Mouse (Mus musculus): ENCODE measurements around the gene Ccl26.

The Ccl26 gene

GRCm38 (mm10) chr5:135524660-135525560 lies 38.5 kb downstream of the Ccl26 start:
- H3K36me3 ChIP-seq (ENCODE audit: control insufficient read depth, insufficient read depth, low read length, poor library complexity, severe bottlenecking) = no peaks in the 10 kb centered on the region
- DNase-seq (ENCODE audit: low read depth, low spot score) = no peak
- H3K27me3 ChIP-seq (ENCODE audit: control insufficient read depth, insufficient read depth, low read length, poor library complexity, severe bottlenecking) = no peaks in the 10 kb centered on the region

- H3K36me3 ChIP-seq (ENCODE audit: control insufficient read depth, insufficient read depth, low read length, poor library complexity, severe bottlenecking) = no peaks in the 10 kb centered on the region
- no peak for DNase-seq (ENCODE audit: low read depth, low spot score)
Measured at GRCm38 (mm10) chr5:135524087-135524486, 39.3 kb downstream of the Ccl26 start.

GRCm38 (mm10) chr5:135522111-135522722 lies 41.2 kb downstream of the Ccl26 start:
- no peak for DNase-seq (ENCODE audit: low read depth, low spot score)
- no peaks in the 10 kb centered on the region for H3K27me3 ChIP-seq (ENCODE audit: control insufficient read depth, insufficient read depth, low read length, poor library complexity, severe bottlenecking)

More at GRCm38 (mm10) chr5:135524087-135524486, 39.3 kb downstream of the Ccl26 start:
- H3K27me3 ChIP-seq (ENCODE audit: control insufficient read depth, insufficient read depth, low read length, poor library complexity, severe bottlenecking) = no peaks in the 10 kb centered on the region

GRCm38 (mm10) chr5:135517348-135517883 lies 46.0 kb downstream of the Ccl26 start:
- H3K36me3 ChIP-seq (ENCODE audit: control insufficient read depth, insufficient read depth, low read length, poor library complexity, severe bottlenecking) = no peaks in the 10 kb centered on the region
- no peaks in the 10 kb centered on the region for H3K27me3 ChIP-seq (ENCODE audit: control insufficient read depth, insufficient read depth, low read length, poor library complexity, severe bottlenecking)
- DNase-seq (ENCODE audit: low read depth, low spot score) = no peak

More at GRCm38 (mm10) chr5:135522111-135522722, 41.2 kb downstream of the Ccl26 start:
- no peaks in the 10 kb centered on the region for H3K36me3 ChIP-seq (ENCODE audit: control insufficient read depth, insufficient read depth, low read length, poor library complexity, severe bottlenecking)

- H3K27me3 ChIP-seq (ENCODE audit: control insufficient read depth, insufficient read depth, low read length, poor library complexity, severe bottlenecking) = no peaks in the 10 kb centered on the region
- H3K36me3 ChIP-seq (ENCODE audit: control insufficient read depth, insufficient read depth, low read length, poor library complexity, severe bottlenecking) = no peaks in the 10 kb centered on the region
- no peak for DNase-seq (ENCODE audit: low read depth, low spot score)
Measured at GRCm38 (mm10) chr5:135513131-135513530, 50.2 kb downstream of the Ccl26 start.

- no peaks in the 10 kb centered on the region for H3K36me3 ChIP-seq (ENCODE audit: control insufficient read depth, insufficient read depth, low read length, poor library complexity, severe bottlenecking)
- peak; percentile 40 for DNase-seq (ENCODE audit: low read depth, low spot score)
- no peaks in the 10 kb centered on the region for H3K27me3 ChIP-seq (ENCODE audit: control insufficient read depth, insufficient read depth, low read length, poor library complexity, severe bottlenecking)
Measured at GRCm38 (mm10) chr5:135511105-135511504, 52.3 kb downstream of the Ccl26 start.

All from splenic B cell, adult 2 months (primary cell).